Mouse (Mus musculus): Measurements from ENCODE around the gene Fcer1g. TPM values are rescaled to one million over a fixed set of nuclear protein-coding genes. Genes with fewer than 3 reads are reported as not detected.

The Fcer1g gene
- polyA plus RNA-seq, 2 experiments, result 49.7 to 91.4 TPM

- Histone ChIP-seq H3K4me2 (replicated peaks; ENCODE audit: low read depth, low read length, severe bottlenecking) (no peak overlapping the region), H3K27ac (replicated peaks; ENCODE audit: low read depth, low read length) (no peak overlapping the region), H3K9ac (ENCODE audit: low read depth, low read length, severe bottlenecking) (no peak overlapping the region), H3K9me3 (ENCODE audit: control insufficient read depth, low read length) (no peaks in the 10 kb centered on the region), H3K4me1 (ENCODE audit: control insufficient read depth, insufficient read depth, low read length) (peaks cover 4% of the 10 kb centered on the region; the same call in 1 of the 2 replicates), H3K27me3 (ENCODE audit: control insufficient read depth, insufficient read depth, low read length) (no peaks in the 10 kb centered on the region), H3K4me3 (replicated peaks; ENCODE audit: low read length) (no peak overlapping the region), H3K36me3 (ENCODE audit: control insufficient read depth, insufficient read depth, low read length) (no peaks in the 10 kb centered on the region)
- no peak for TF ChIP-seq POLR2A (IDR thresholded peaks at IDR 0.05; ENCODE audit: borderline replicate concordance, extremely low read depth, insufficient read depth, insufficient read length)
- ATAC-seq (ENCODE audit: low FRiP score, low read depth), result no peak
- no peak for DNase-seq (ENCODE audit: low spot score)
- 81% methylated on average over 3 of the region's 3 CpGs for WGBS
Measured at GRCm38 (mm10) chr1:171183025-171183424, 51.1 kb downstream of the Fcer1g start.

Other genes with a start within 250 kb of the Fcer1g start
- 0.75 and 1.2 TPM in 2 replicates for gene Fcgr4, start 215.4 kb downstream of the Fcer1g start, polyA plus RNA-seq (2012; rRNA removed)
- gene Fcgr4, start 215.4 kb downstream of the Fcer1g start, polyA plus RNA-seq (2014; fragmentation: Nextera tagmentation; extraction: Ambion mirVana), result 0.59 and 0.79 TPM in 2 replicates
- 12.8 and 13.7 TPM in 2 replicates for gene Fcgr3, start 169.4 kb downstream of the Fcer1g start, polyA plus RNA-seq (2012; rRNA removed)
- gene Fcgr3, start 169.4 kb downstream of the Fcer1g start, polyA plus RNA-seq (2014; fragmentation: Nextera tagmentation; extraction: Ambion mirVana), result 17.6 and 19.7 TPM in 2 replicates
- 2.1 and 2.7 TPM in 2 replicates for gene Cfap126, start 120.4 kb downstream of the Fcer1g start, polyA plus RNA-seq (2012; rRNA removed)
- 1.1 and 1.3 TPM in 2 replicates for gene Cfap126, start 120.4 kb downstream of the Fcer1g start, polyA plus RNA-seq (2014; fragmentation: Nextera tagmentation; extraction: Ambion mirVana)
- 246 and 314 TPM in 2 replicates for gene Sdhc, start 83.8 kb downstream of the Fcer1g start, polyA plus RNA-seq (2012; rRNA removed)
- 273 and 281 TPM in 2 replicates for gene Sdhc, start 83.8 kb downstream of the Fcer1g start, polyA plus RNA-seq (2014; fragmentation: Nextera tagmentation; extraction: Ambion mirVana)
- gene Mpz, start 83.7 kb downstream of the Fcer1g start, polyA plus RNA-seq (2012; rRNA removed), result 14.6 and 19.8 TPM in 2 replicates
- gene Mpz, start 83.7 kb downstream of the Fcer1g start, polyA plus RNA-seq (2014; fragmentation: Nextera tagmentation; extraction: Ambion mirVana), result 4.9 and 5.3 TPM in 2 replicates
- 3.3 and 3.9 TPM in 2 replicates for gene Pcp4l1, start 38.1 kb downstream of the Fcer1g start, polyA plus RNA-seq (2012; rRNA removed)
- 6.0 and 6.3 TPM in 2 replicates for gene Pcp4l1, start 38.1 kb downstream of the Fcer1g start, polyA plus RNA-seq (2014; fragmentation: Nextera tagmentation; extraction: Ambion mirVana)
- gene Nr1i3, start 20.4 kb downstream of the Fcer1g start, polyA plus RNA-seq (2012; rRNA removed), result 0.04 and 0.06 TPM in 2 replicates
- gene Nr1i3, start 20.4 kb downstream of the Fcer1g start, polyA plus RNA-seq (2014; fragmentation: Nextera tagmentation; extraction: Ambion mirVana), result 0.30 and 0.32 TPM in 2 replicates
- 26.3 and 29.4 TPM in 2 replicates for gene Tomm40l, start 11.9 kb downstream of the Fcer1g start, polyA plus RNA-seq (2012; rRNA removed)
- gene Tomm40l, start 11.9 kb downstream of the Fcer1g start, polyA plus RNA-seq (2014; fragmentation: Nextera tagmentation; extraction: Ambion mirVana), result 28.6 and 29.2 TPM in 2 replicates
- gene Apoa2, start 9.3 kb downstream of the Fcer1g start, polyA plus RNA-seq (2012; rRNA removed), result 4.7 and 8.1 TPM in 2 replicates
- 1.6 and 1.9 TPM in 2 replicates for gene Apoa2, start 9.3 kb downstream of the Fcer1g start, polyA plus RNA-seq (2014; fragmentation: Nextera tagmentation; extraction: Ambion mirVana)
- 8.6 and 11.7 TPM in 2 replicates for gene Adamts4, start 16.1 kb upstream of the Fcer1g start, polyA plus RNA-seq (2012; rRNA removed)
- gene Adamts4, start 16.1 kb upstream of the Fcer1g start, polyA plus RNA-seq (2014; fragmentation: Nextera tagmentation; extraction: Ambion mirVana), result 10.1 and 10.6 TPM in 2 replicates
- gene Ndufs2, start 17.0 kb upstream of the Fcer1g start, polyA plus RNA-seq (2012; rRNA removed), result 148 and 151 TPM in 2 replicates
- 216 and 234 TPM in 2 replicates for gene Ndufs2, start 17.0 kb upstream of the Fcer1g start, polyA plus RNA-seq (2014; fragmentation: Nextera tagmentation; extraction: Ambion mirVana)
- 87.2 and 111 TPM in 2 replicates for gene B4galt3, start 36.0 kb upstream of the Fcer1g start, polyA plus RNA-seq (2012; rRNA removed)
- gene B4galt3, start 36.0 kb upstream of the Fcer1g start, polyA plus RNA-seq (2014; fragmentation: Nextera tagmentation; extraction: Ambion mirVana), result 68.7 and 72.5 TPM in 2 replicates
- gene Ppox, start 46.8 kb upstream of the Fcer1g start, polyA plus RNA-seq (2012; rRNA removed), result 133 and 152 TPM in 2 replicates
- 55.7 and 67.2 TPM in 2 replicates for gene Ppox, start 46.8 kb upstream of the Fcer1g start, polyA plus RNA-seq (2014; fragmentation: Nextera tagmentation; extraction: Ambion mirVana)
- 104 and 128 TPM in 2 replicates for gene Usp21, start 53.6 kb upstream of the Fcer1g start, polyA plus RNA-seq (2012; rRNA removed)
- gene Usp21, start 53.6 kb upstream of the Fcer1g start, polyA plus RNA-seq (2014; fragmentation: Nextera tagmentation; extraction: Ambion mirVana), result 81.2 and 96.0 TPM in 2 replicates
- gene Ufc1, start 60.7 kb upstream of the Fcer1g start, polyA plus RNA-seq (2012; rRNA removed), result 46.5 and 60.9 TPM in 2 replicates
- 133 and 135 TPM in 2 replicates for gene Ufc1, start 60.7 kb upstream of the Fcer1g start, polyA plus RNA-seq (2014; fragmentation: Nextera tagmentation; extraction: Ambion mirVana)
- gene Dedd, start 94.8 kb upstream of the Fcer1g start, polyA plus RNA-seq (2012; rRNA removed), result 72.5 and 81.1 TPM in 2 replicates
- gene Dedd, start 94.8 kb upstream of the Fcer1g start, polyA plus RNA-seq (2014; fragmentation: Nextera tagmentation; extraction: Ambion mirVana), result 50.9 and 57.7 TPM in 2 replicates
- gene Nit1, start 111.3 kb upstream of the Fcer1g start, polyA plus RNA-seq (2012; rRNA removed), result 50.0 and 54.0 TPM in 2 replicates
- 29.0 and 30.4 TPM in 2 replicates for gene Nit1, start 111.3 kb upstream of the Fcer1g start, polyA plus RNA-seq (2014; fragmentation: Nextera tagmentation; extraction: Ambion mirVana)
- gene Pfdn2, start 111.3 kb upstream of the Fcer1g start, polyA plus RNA-seq (2012; rRNA removed), result 40.5 and 82.5 TPM in 2 replicates
- gene Pfdn2, start 111.3 kb upstream of the Fcer1g start, polyA plus RNA-seq (2014; fragmentation: Nextera tagmentation; extraction: Ambion mirVana), result 43.0 and 48.0 TPM in 2 replicates
- gene Klhdc9, start 126.4 kb upstream of the Fcer1g start, polyA plus RNA-seq (2012; rRNA removed), result 1.1 and 1.3 TPM in 2 replicates
- 0.88 and 1.1 TPM in 2 replicates for gene Klhdc9, start 126.4 kb upstream of the Fcer1g start, polyA plus RNA-seq (2014; fragmentation: Nextera tagmentation; extraction: Ambion mirVana)
- gene Nectin4, start 135.7 kb upstream of the Fcer1g start, polyA plus RNA-seq (2012; rRNA removed), result 16.6 and 19.4 TPM in 2 replicates
- 19.2 and 21.0 TPM in 2 replicates for gene Nectin4, start 135.7 kb upstream of the Fcer1g start, polyA plus RNA-seq (2014; fragmentation: Nextera tagmentation; extraction: Ambion mirVana)
- 2.0 and 2.5 TPM in 2 replicates for gene Arhgap30, start 154.6 kb upstream of the Fcer1g start, polyA plus RNA-seq (2012; rRNA removed)
- gene Arhgap30, start 154.6 kb upstream of the Fcer1g start, polyA plus RNA-seq (2014; fragmentation: Nextera tagmentation; extraction: Ambion mirVana), result 1.6 and 2.5 TPM in 2 replicates
- 97.0 and 128 TPM in 2 replicates for gene Usf1, start 176.9 kb upstream of the Fcer1g start, polyA plus RNA-seq (2012; rRNA removed)
- 86.2 and 89.9 TPM in 2 replicates for gene Usf1, start 176.9 kb upstream of the Fcer1g start, polyA plus RNA-seq (2014; fragmentation: Nextera tagmentation; extraction: Ambion mirVana)
- 3.9 and 4.7 TPM in 2 replicates for gene Tstd1, start 184.5 kb upstream of the Fcer1g start, polyA plus RNA-seq (2012; rRNA removed)
- gene Tstd1, start 184.5 kb upstream of the Fcer1g start, polyA plus RNA-seq (2014; fragmentation: Nextera tagmentation; extraction: Ambion mirVana), result 2.8 and 3.4 TPM in 2 replicates
- gene F11r, start 203.2 kb upstream of the Fcer1g start, polyA plus RNA-seq (2012; rRNA removed), result 19.2 and 20.9 TPM in 2 replicates
- 35.4 and 37.6 TPM in 2 replicates for gene F11r, start 203.2 kb upstream of the Fcer1g start, polyA plus RNA-seq (2014; fragmentation: Nextera tagmentation; extraction: Ambion mirVana)